Mouse (Mus musculus) cerebellum, postnatal 10 days (tissue): ENCODE measurements at regions not wholly inside any gene's neighbourhood (a gene's known extent, or its start where the extent isn't known, plus 50 kb on each side); places are given as distances from the start of the nearest gene placed in this dataset.

ENCODE experiments used
- DNase-seq, 2 experiments: peaks; one replicate each; pipeline ENCODE4 v3.0.0; 2021; ENCODE audit warnings: mixed read lengths in 2 of 2

- no peak for DNase-seq
These were observed 452.8 kb upstream of the Dmac1 start for GRCm38 (mm10) chr4:75730798-75731400.

GRCm38 (mm10) chr4:75714652-75715051, 436.5 kb upstream of the Dmac1 start:
- no peak for DNase-seq

- peak; percentile 5 to 8 for DNase-seq
These were observed 435.9 kb upstream of the Dmac1 start for GRCm38 (mm10) chr4:75713960-75714359.

GRCm38 (mm10) chr4:75700780-75701378, 422.8 kb upstream of the Dmac1 start:
- DNase-seq: no peak

- DNase-seq: no peak
These were observed 398.6 kb upstream of the Dmac1 start for GRCm38 (mm10) chr4:75676590-75677174.

GRCm38 (mm10) chr4:75641046-75641445, 362.9 kb upstream of the Dmac1 start:
- DNase-seq: no peak

GRCm38 (mm10) chr4:75636627-75637026, 358.5 kb upstream of the Dmac1 start:
- peak; percentile 29 to 66 for DNase-seq

- no peak for DNase-seq
These were observed 311.8 kb upstream of the Dmac1 start for GRCm38 (mm10) chr4:75589901-75590300.

GRCm38 (mm10) chr4:75588095-75588875, 310.2 kb upstream of the Dmac1 start:
- DNase-seq: no peak

- DNase-seq: no peak
These were observed 301.8 kb upstream of the Dmac1 start for GRCm38 (mm10) chr4:75579865-75580264.

GRCm38 (mm10) chr4:75572603-75573002, 294.5 kb upstream of the Dmac1 start:
- no peak for DNase-seq

- no peak for DNase-seq
These were observed 289.5 kb upstream of the Dmac1 start for GRCm38 (mm10) chr4:75567630-75568029.

- DNase-seq: peak; percentile 79 to 89
These were observed 284.4 kb upstream of the Dmac1 start for GRCm38 (mm10) chr4:75562480-75562879.

- peak; percentile 83 to 84 for DNase-seq
These were observed 283.7 kb upstream of the Dmac1 start for GRCm38 (mm10) chr4:75561792-75562191.

GRCm38 (mm10) chr4:75537787-75538186, 259.7 kb upstream of the Dmac1 start:
- no peak for DNase-seq

- peak; percentile 27 to 50 for DNase-seq
These were observed 257.0 kb upstream of the Dmac1 start for GRCm38 (mm10) chr4:75535067-75535466.

GRCm38 (mm10) chr4:75529607-75530006, 251.5 kb upstream of the Dmac1 start:
- peak in 1 of 2 experiments; percentile 3 for DNase-seq

GRCm38 (mm10) chr4:75517459-75518158, 239.5 kb upstream of the Dmac1 start:
- no peak for DNase-seq
